Mouse (Mus musculus) heart, embryonic 13.5 days (tissue): ENCODE results near the gene S1pr4. TPM values are rescaled to one million over a fixed set of nuclear protein-coding genes. Genes with fewer than 3 reads are reported as not detected.
A peak's percentile ranks its signal among the peaks of the same experiment; 100 is the strongest.

Experiments
- ATAC-seq: fragments of 200-750 bp; cut with Nextera tagmentation; 2 replicates; pipeline ENCODE4 v1.8.0; 2017; ENCODE audit warnings: moderate TSS enrichment; ENCODE audit not compliant: insufficient number of reproducible peaks, low FRiP score, low TSS enrichment; ENCODE audit errors: extremely low read depth
- H3K27ac ChIP-seq: fragments of 300-500 bp; sonication (generic); replicated peaks from 2 replicates; pipeline ENCODE4 v1.5.1; 2015; ENCODE audit warnings: moderate library complexity, mild to moderate bottlenecking, inconsistent platforms
- H3K27me3 ChIP-seq: fragments of 300-500 bp; sonication (generic); replicated peaks from 2 replicates; pipeline ENCODE4 v1.6.1; 2015; ENCODE audit warnings: mild to moderate bottlenecking, inconsistent platforms
- H3K36me3 ChIP-seq: fragments of 300-500 bp; sonication (generic); 2 replicates; pipeline ENCODE4 v1.6.1; 2015; ENCODE audit warnings: mild to moderate bottlenecking, inconsistent platforms
- H3K4me1 ChIP-seq: fragments of 300-500 bp; sonication (generic); 2 replicates; pipeline ENCODE4 v1.6.1; 2015; ENCODE audit warnings: inconsistent platforms
- H3K4me2 ChIP-seq: fragments of 300-500 bp; sonication (generic); 2 replicates; pipeline ENCODE4 v1.6.1; 2015; ENCODE audit warnings: inconsistent platforms, mild to moderate bottlenecking, moderate library complexity
- H3K4me3 ChIP-seq: fragments of 300-500 bp; sonication (generic); 2 replicates; pipeline ENCODE4 v1.5.1; 2015; ENCODE audit warnings: moderate library complexity, mild to moderate bottlenecking, inconsistent platforms
- H3K9ac ChIP-seq: fragments of 300-500 bp; sonication (generic); 2 replicates; pipeline ENCODE4 v1.6.1; 2015; ENCODE audit warnings: inconsistent platforms, mild to moderate bottlenecking, moderate library complexity
- H3K9me3 ChIP-seq: fragments of 300-500 bp; sonication (generic); 2 replicates; pipeline ENCODE4 v1.6.1; 2016; ENCODE audit warnings: inconsistent platforms
- WGBS: fragments of 180-500 bp; shearing (Covaris S2); methylation state at CpG from one replicate; pipeline ENCODE4 v1.1.7; 2015; ENCODE audit warnings: mixed read lengths; 5-methylcytosine and 5-hydroxymethylcytosine counted together
- polyA plus RNA-seq: library from polyadenylated mRNA; unstranded; fragments of >200 nt; fragmentation: Nextera tagmentation; extraction: Ambion mirVana; gene quantifications from 2 replicates; pipeline ENCODE4 v1.2.1, GENCODE M21; 2015

The S1pr4 gene
- polyA plus RNA-seq, 1 experiment from 2014 or later: 0.53 TPM

DNA sequence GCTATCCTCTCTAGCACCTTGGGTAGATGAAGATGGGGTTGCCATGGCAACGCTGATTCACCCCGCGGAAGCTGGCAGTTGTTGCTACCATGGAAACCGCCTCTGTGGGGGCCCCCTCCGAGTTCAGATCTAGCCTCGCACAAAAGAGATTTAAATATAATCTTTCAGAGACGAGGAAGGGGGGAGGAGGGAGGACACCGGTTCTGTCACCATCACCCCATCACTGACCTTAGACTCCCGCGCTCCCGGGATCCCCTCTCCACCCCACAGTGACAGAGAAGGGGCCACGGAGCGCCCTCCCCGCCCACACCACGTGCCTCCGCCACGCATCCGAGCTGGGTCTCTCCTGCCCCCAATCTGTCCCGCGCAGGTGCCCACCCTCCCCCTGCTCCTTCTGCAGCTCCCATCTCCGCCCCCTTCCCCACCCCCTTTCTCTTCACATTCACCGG lies 26.9 kb downstream of the S1pr4 start:
- Histone ChIP-seq H3K27ac (no peak overlapping the region), H3K27me3 (peaks cover 100% of the 10 kb centered on the region), H3K9me3 (no peaks in the 10 kb centered on the region), H3K4me3 (no peak overlapping the region), H3K9ac (no peak overlapping the region), H3K36me3 (no peaks in the 10 kb centered on the region), H3K4me1 (peaks cover 4% of the 10 kb centered on the region; the same call in 1 of the 2 replicates), H3K4me2 (no peak overlapping the region)
- 2% methylated on average over 22 of the region's 22 CpGs for WGBS
- ATAC-seq: no peak

- no peaks in the 10 kb centered on the region for H3K36me3 ChIP-seq
- no peak overlapping the region for H3K9ac ChIP-seq
- no peak overlapping the region for H3K4me2 ChIP-seq
- no peaks in the 10 kb centered on the region for H3K9me3 ChIP-seq
- peaks cover 3% of the 10 kb centered on the region; the same call in 1 of the 2 replicates for H3K4me1 ChIP-seq
- 6% methylated on average over 18 of the region's 18 CpGs for WGBS
- no peak overlapping the region for H3K27ac ChIP-seq
- H3K27me3 ChIP-seq: peaks cover 100% of the 10 kb centered on the region
- no peak for ATAC-seq
- no peak overlapping the region for H3K4me3 ChIP-seq
Observed at GRCm38 (mm10) chr10:81472403-81473002, 27.4 kb downstream of the S1pr4 start.

DNA sequence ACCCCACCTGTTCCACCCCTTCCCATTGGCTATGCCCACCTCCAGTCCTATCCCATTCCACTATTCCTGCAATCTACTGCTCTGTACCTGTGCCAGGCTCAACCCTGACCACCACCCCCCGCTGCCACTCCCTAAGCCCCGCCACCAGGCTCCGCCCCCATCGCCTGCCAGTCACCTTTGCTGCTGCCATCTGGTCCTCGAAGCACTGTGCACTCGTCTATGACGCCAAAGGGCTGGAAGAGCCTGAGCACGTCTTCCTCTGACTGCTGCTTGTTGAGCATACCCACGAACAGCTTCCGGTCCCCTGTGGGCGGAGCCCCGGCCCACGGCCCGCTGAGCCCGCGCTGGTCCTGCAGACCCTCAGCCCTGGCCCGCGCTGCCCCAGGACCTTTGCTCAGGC lies 29.5 kb downstream of the S1pr4 start:
- WGBS: 37% methylated on average over 18 of the region's 18 CpGs
- H3K27ac ChIP-seq: no peak overlapping the region

GRCm38 (mm10) chr10:81469253-81469652 lies 30.7 kb downstream of the S1pr4 start:
- ATAC-seq: no peak
- peaks cover 100% of the 10 kb centered on the region for H3K27me3 ChIP-seq
- peaks cover 7% of the 10 kb centered on the region for H3K4me1 ChIP-seq
- H3K27ac ChIP-seq: no peak overlapping the region
- H3K9ac ChIP-seq: no peak overlapping the region
- no peaks in the 10 kb centered on the region for H3K9me3 ChIP-seq
- no peak overlapping the region for H3K4me3 ChIP-seq
- H3K4me2 ChIP-seq: no peak overlapping the region
- WGBS: 71% methylated on average over 5 of the region's 5 CpGs
- no peaks in the 10 kb centered on the region for H3K36me3 ChIP-seq

More for the DNA sequence above, 29.5 kb downstream of the S1pr4 start:
- no peak for ATAC-seq
- Histone ChIP-seq H3K9me3 (no peaks in the 10 kb centered on the region), H3K36me3 (no peaks in the 10 kb centered on the region), H3K4me3 (no peak overlapping the region), H3K4me2 (no peak overlapping the region), H3K9ac (no peak overlapping the region), H3K4me1 (no peaks in the 10 kb centered on the region), H3K27me3 (peaks cover 100% of the 10 kb centered on the region)

GRCm38 (mm10) chr10:81467670-81468235 lies 32.2 kb downstream of the S1pr4 start:
- no peak overlapping the region for H3K9ac ChIP-seq
- peaks cover 100% of the 10 kb centered on the region for H3K27me3 ChIP-seq
- no peak overlapping the region for H3K4me2 ChIP-seq
- no peaks in the 10 kb centered on the region for H3K9me3 ChIP-seq
- H3K4me3 ChIP-seq: no peak overlapping the region
- 76% methylated on average over 16 of the region's 16 CpGs for WGBS
- no peak for ATAC-seq
- H3K36me3 ChIP-seq: no peaks in the 10 kb centered on the region
- H3K27ac ChIP-seq: no peak overlapping the region
- H3K4me1 ChIP-seq: peaks cover 10% of the 10 kb centered on the region

GRCm38 (mm10) chr10:81466881-81467280 lies 33.1 kb downstream of the S1pr4 start:
- H3K4me1 ChIP-seq: peaks cover 10% of the 10 kb centered on the region
- no peaks in the 10 kb centered on the region for H3K36me3 ChIP-seq
- H3K27ac ChIP-seq: no peak overlapping the region
- 61% methylated on average over 14 of the region's 14 CpGs for WGBS
- no peak overlapping the region for H3K4me3 ChIP-seq
- no peak overlapping the region for H3K9ac ChIP-seq
- H3K27me3 ChIP-seq: peaks cover 100% of the 10 kb centered on the region
- no peak overlapping the region for H3K4me2 ChIP-seq
- H3K9me3 ChIP-seq: no peaks in the 10 kb centered on the region
- no peak for ATAC-seq

GRCm38 (mm10) chr10:81466066-81466465 lies 33.9 kb downstream of the S1pr4 start:
- H3K36me3 ChIP-seq: no peaks in the 10 kb centered on the region
- H3K9me3 ChIP-seq: no peaks in the 10 kb centered on the region
- peaks cover 10% of the 10 kb centered on the region for H3K4me1 ChIP-seq
- no peak overlapping the region for H3K27ac ChIP-seq
- H3K4me3 ChIP-seq: no peak overlapping the region
- WGBS: 82% methylated on average over 2 of the region's 2 CpGs
- H3K27me3 ChIP-seq: peaks cover 100% of the 10 kb centered on the region
- H3K9ac ChIP-seq: no peak overlapping the region
- no peak for ATAC-seq
- H3K4me2 ChIP-seq: no peak overlapping the region

DNA sequence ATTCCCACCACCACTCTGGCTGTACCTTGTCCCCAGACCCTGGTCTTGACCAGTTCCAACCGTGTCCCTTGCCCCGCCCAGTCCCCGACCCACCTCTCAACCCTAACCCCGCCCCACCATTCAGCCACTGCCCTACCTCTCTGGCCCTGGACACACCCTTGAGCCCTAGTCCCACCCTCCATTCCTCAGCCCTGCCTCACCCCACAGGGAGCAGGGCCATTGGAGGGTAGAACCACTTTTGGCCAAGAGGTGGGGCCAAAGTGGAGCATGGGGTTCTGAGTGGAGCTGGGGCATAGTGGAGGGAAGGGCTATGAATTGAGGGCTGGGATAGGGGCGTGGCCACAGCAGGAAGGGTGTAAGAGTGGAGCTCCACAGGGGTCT lies 34.7 kb downstream of the S1pr4 start:
- Histone ChIP-seq H3K4me3 (no peak overlapping the region), H3K9ac (no peak overlapping the region), H3K36me3 (no peaks in the 10 kb centered on the region), H3K4me2 (no peak overlapping the region), H3K4me1 (peaks cover 12% of the 10 kb centered on the region), H3K27me3 (peaks cover 100% of the 10 kb centered on the region), H3K9me3 (no peaks in the 10 kb centered on the region), H3K27ac (no peak overlapping the region)
- ATAC-seq: no peak
- 4% methylated on average over 5 of the region's 5 CpGs for WGBS

GRCm38 (mm10) chr10:81464405-81465264 lies 35.3 kb downstream of the S1pr4 start:
- Histone ChIP-seq H3K9ac (0 out of 2 replicates have a peak overlapping the region, but pooled peaks have one; percentile 24), H3K4me2 (peak overlapping the region; percentile 55), H3K27ac (no peak overlapping the region), H3K9me3 (no peaks in the 10 kb centered on the region), H3K27me3 (peaks cover 100% of the 10 kb centered on the region), H3K4me3 (peak overlapping the region; percentile 36), H3K4me1 (peaks cover 12% of the 10 kb centered on the region), H3K36me3 (no peaks in the 10 kb centered on the region)
- 3% methylated on average over 33 of the region's 33 CpGs for WGBS
- ATAC-seq: peak; percentile 70

GRCm38 (mm10) chr10:81463531-81463930 lies 36.4 kb downstream of the S1pr4 start:
- no peak for ATAC-seq
- Histone ChIP-seq H3K4me1 (peaks cover 12% of the 10 kb centered on the region), H3K9ac (no peak overlapping the region), H3K27me3 (peaks cover 100% of the 10 kb centered on the region), H3K9me3 (no peaks in the 10 kb centered on the region), H3K4me3 (no peak overlapping the region), H3K4me2 (no peak overlapping the region; the same call in 1 of the 2 replicates), H3K27ac (no peak overlapping the region), H3K36me3 (no peaks in the 10 kb centered on the region)
- 54% methylated on average over 4 of the region's 4 CpGs for WGBS

DNA sequence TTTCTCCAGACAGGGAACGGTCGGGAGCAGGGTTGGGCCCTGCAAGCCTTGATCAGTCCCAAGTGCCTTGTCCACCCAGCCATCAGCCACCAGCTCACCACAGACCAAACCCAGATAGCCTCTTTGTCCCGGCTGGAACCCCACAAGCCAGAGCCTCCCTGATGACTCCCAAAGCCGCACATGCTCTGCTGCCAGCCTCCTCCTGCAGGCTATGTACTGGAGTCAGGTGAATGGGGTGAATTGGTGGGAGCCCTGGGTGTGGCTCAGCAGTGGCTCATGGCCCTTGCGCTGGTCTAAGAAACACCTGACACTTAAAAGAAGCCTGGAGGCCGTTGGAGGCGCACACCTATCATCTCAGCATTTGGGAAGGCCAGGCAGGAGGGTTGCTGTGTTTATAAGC lies 37.0 kb downstream of the S1pr4 start:
- ATAC-seq: no peak
- H3K9me3 ChIP-seq: no peaks in the 10 kb centered on the region
- no peaks in the 10 kb centered on the region for H3K36me3 ChIP-seq
- 63% methylated on average over 7 of the region's 7 CpGs for whole genome bisulfite sequencing
- H3K27me3 ChIP-seq: peaks cover 100% of the 10 kb centered on the region
- no peak overlapping the region for H3K9ac ChIP-seq
- H3K4me3 ChIP-seq: no peak overlapping the region
- H3K4me2 ChIP-seq: no peak overlapping the region
- H3K4me1 ChIP-seq: peaks cover 12% of the 10 kb centered on the region
- no peak overlapping the region for H3K27ac ChIP-seq
